Mouse (Mus musculus): ENCODE measurements around the gene Aldh1a2. TPM values are rescaled to one million over a fixed set of nuclear protein-coding genes. Genes with fewer than 3 reads are reported as not detected.

Gene Aldh1a2
- total RNA-seq, 2 experiments from 2014 or later, result 3.2 to 7.4 TPM

GRCm38 (mm10) chr9:71283156-71283555, 67.6 kb downstream of the Aldh1a2 start:
- intact Hi-C loops (cut with DNase I), result no loop called here
- DNase-seq, result no peak

GRCm38 (mm10) chr9:71285231-71285630, 69.6 kb downstream of the Aldh1a2 start:
- intact Hi-C loops (cut with DNase I), result no loop called here
- no peak for DNase-seq

- intact Hi-C loops (cut with DNase I), result no loop called here
- DNase-seq, result no peak
Observed at GRCm38 (mm10) chr9:71286420-71286819, 70.8 kb downstream of the Aldh1a2 start.

- intact Hi-C loops (cut with DNase I), result no loop called here
- DNase-seq, result no peak
Observed at GRCm38 (mm10) chr9:71288738-71289137, 73.1 kb downstream of the Aldh1a2 start.

GRCm38 (mm10) chr9:71289810-71290209, 74.2 kb downstream of the Aldh1a2 start:
- intact Hi-C loops (cut with DNase I), result no loop called here
- no peak for DNase-seq

- intact Hi-C loops (cut with DNase I), result no loop called here
- no peak for DNase-seq
Observed at GRCm38 (mm10) chr9:71290730-71291129, 75.1 kb downstream of the Aldh1a2 start.

- intact Hi-C loops (cut with DNase I), result no loop called here
- no peak for DNase-seq
Observed at GRCm38 (mm10) chr9:71295501-71295900, 79.9 kb downstream of the Aldh1a2 start.

- intact Hi-C loops (cut with DNase I), result no loop called here
- DNase-seq, result no peak
Observed at GRCm38 (mm10) chr9:71303594-71303993, 88.0 kb downstream of the Aldh1a2 start.

GRCm38 (mm10) chr9:71307106-71307789, 91.7 kb downstream of the Aldh1a2 start:
- peak in 1 of 2 experiments; percentile 15 for DNase-seq
- intact Hi-C loops (cut with DNase I), result no loop called here

- no peak for DNase-seq
- intact Hi-C loops (cut with DNase I), result loop anchor here (10.0 kb wide), 1 partner anchor 101 kb away; the partner anchor contains the start of gene Aldh1a2
Observed at GRCm38 (mm10) chr9:71315960-71316359, 100.4 kb downstream of the Aldh1a2 start.

- intact Hi-C loops (cut with DNase I), result loop anchor here (10.0 kb wide), 1 partner anchor 103 kb away; the partner anchor contains the start of gene Aldh1a2
- DNase-seq, result peak in 1 of 2 experiments; percentile 58
Observed at GRCm38 (mm10) chr9:71317096-71317920, 101.7 kb downstream of the Aldh1a2 start.

GRCm38 (mm10) chr9:71317921-71318241, 102.3 kb downstream of the Aldh1a2 start:
- intact Hi-C loops (cut with DNase I), result loop anchor here (10.0 kb wide), 1 partner anchor 103 kb away; the partner anchor contains the start of gene Aldh1a2
- DNase-seq, result no peak

GRCm38 (mm10) chr9:71319776-71320175, 104.2 kb downstream of the Aldh1a2 start:
- intact Hi-C loops (cut with DNase I), result loop anchor here (10.0 kb wide), 1 partner anchor 105 kb away; the partner anchor contains the start of gene Aldh1a2

GRCm38 (mm10) chr9:71320246-71321155, 104.9 kb downstream of the Aldh1a2 start:
- no peak for DNase-seq

More at GRCm38 (mm10) chr9:71319776-71320175, 104.2 kb downstream of the Aldh1a2 start:
- DNase-seq, result peak in 1 of 2 experiments; percentile 68

GRCm38 (mm10) chr9:71321436-71321835, 105.8 kb downstream of the Aldh1a2 start:
- intact Hi-C loops (cut with DNase I), result no loop called here
- no peak for DNase-seq

More at GRCm38 (mm10) chr9:71320246-71321155, 104.9 kb downstream of the Aldh1a2 start:
- intact Hi-C loops (cut with DNase I), result no loop called here

GRCm38 (mm10) chr9:71321871-71322270, 106.3 kb downstream of the Aldh1a2 start:
- intact Hi-C loops (cut with DNase I), result no loop called here
- no peak for DNase-seq

GRCm38 (mm10) chr9:71323303-71323952, 107.8 kb downstream of the Aldh1a2 start:
- DNase-seq, result no peak
- intact Hi-C loops (cut with DNase I), result no loop called here

GRCm38 (mm10) chr9:71324060-71324459, 108.5 kb downstream of the Aldh1a2 start:
- intact Hi-C loops (cut with DNase I), result no loop called here
- no peak for DNase-seq

- no peak for DNase-seq
- intact Hi-C loops (cut with DNase I), result no loop called here
Observed at GRCm38 (mm10) chr9:71326261-71326660, 110.7 kb downstream of the Aldh1a2 start.

- no peak for DNase-seq
- intact Hi-C loops (cut with DNase I), result no loop called here
Observed at GRCm38 (mm10) chr9:71331661-71332060, 116.1 kb downstream of the Aldh1a2 start.

Data from gastrocnemius, postnatal 36 days (tissue).